Mouse (Mus musculus) CD8-positive naive resting alpha-beta T cell, adult 2 months (primary cell): ENCODE measurements around the gene Sirt6.

Experiments
- DNase-seq, 2 experiments: peaks; one replicate each; pipeline ENCODE4 v3.0.0; 2022; ENCODE audit warnings: low read depth in 2 of 2, low spot score in 2 of 2

The Sirt6 gene

DNA sequence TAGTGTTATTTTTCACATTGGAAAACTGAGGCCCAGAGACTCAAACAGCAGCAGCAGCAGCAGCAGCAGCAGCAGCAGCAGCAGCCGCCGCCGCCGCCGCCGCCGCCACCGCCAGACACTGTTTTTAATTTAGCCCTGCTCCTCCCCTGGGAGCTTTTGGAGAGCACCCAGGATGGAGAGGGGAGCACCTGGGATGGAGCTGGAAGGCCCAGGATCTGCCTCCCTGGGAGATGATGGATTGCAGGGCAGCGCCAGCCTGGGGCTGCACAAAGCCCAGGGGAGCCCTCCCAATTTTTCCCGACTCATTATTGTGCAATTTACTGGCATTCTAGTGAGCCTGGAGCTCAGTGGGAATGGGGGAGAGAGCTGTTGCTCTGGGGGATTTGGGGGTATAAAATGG lies 31.0 kb downstream of the Sirt6 start:
- DNase-seq: no peak

DNA sequence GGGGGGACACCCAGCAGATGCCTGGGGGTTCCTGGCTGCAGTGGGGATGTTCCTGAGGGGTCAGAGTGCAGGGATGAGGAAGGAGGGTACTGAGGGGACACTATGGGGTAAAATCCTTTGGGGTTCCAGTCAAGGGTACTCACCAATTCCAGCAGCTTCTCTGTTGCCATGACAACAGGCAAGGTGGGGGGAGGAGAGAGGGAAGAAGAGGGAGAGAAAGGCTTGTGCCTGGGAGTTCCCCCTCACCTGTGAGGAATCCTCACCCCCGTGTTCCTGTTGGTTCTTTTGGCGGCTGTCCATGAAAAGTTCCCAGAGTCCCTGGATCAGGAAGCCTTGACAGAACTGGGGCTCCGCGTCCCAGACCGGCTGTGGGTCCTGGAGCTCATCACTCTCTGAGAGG lies 32.0 kb downstream of the Sirt6 start:
- DNase-seq: no peak

- no peak for DNase-seq
Measured at GRCm38 (mm10) chr10:81593935-81594334, 33.7 kb downstream of the Sirt6 start.

DNA sequence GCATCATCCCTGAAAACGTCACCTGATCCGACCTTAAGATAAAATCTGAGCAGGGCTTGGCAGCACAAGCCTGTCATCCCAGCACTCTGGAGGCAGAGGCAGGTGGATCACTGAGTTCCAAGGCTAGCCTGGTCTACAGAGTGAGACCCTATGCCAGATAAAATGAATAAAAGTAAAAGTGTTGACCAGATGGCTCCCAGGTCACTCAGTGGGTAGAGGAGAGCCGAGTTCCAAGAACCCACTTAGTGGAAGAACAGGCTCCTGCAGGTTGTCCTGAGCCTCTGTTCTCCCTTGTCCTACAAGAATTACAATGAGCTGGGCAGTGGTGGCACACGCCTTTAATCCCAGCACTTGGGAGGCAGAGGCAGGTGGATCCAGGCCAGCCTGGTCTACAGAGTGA lies 34.4 kb downstream of the Sirt6 start:
- no peak for DNase-seq

GRCm38 (mm10) chr10:81592631-81593030 lies 35.0 kb downstream of the Sirt6 start:
- DNase-seq: no peak

DNA sequence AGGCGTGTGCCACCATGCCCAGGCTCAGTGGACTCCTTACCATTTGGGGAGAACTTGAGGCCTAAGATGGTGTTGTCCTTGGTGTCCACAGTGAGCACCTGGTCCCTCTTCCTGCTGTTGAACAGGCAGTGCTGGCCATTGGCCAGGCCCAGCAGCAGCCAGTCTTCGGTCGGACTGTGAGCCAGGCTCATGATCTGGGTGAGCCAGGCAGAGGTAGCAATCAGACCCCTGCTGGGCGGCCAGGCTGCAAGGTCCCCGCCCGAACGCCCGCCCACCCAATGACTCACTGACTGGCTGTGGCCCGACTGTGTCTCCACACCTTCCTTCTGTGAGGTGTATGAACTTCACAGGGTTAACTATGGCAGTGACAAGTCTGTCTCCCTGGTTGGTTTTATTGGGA lies 35.8 kb downstream of the Sirt6 start:
- no peak for DNase-seq

DNA sequence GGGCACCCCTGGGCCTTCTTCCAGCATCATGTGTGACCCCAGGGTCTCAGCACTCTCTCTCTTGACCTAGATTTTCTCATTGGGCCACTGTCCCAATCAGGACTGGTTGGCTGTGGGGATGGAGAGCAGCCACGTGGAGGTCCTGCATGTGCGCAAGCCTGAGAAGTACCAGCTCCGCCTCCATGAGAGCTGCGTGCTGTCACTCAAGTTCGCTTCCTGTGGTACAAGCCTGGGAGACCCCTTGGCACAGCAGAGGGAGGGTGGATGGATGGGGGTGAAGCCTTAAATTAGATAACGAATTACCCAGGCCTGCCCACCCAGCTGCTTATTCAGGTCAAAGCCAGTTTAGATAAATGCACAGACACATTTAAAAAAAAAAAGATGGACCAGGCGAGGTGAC lies 38.9 kb downstream of the Sirt6 start:
- DNase-seq: no peak

GRCm38 (mm10) chr10:81583347-81583746 lies 44.2 kb downstream of the Sirt6 start:
- DNase-seq: no peak

GRCm38 (mm10) chr10:81580441-81581070 lies 47.0 kb downstream of the Sirt6 start:
- no peak for DNase-seq

GRCm38 (mm10) chr10:81579967-81580366 lies 47.6 kb downstream of the Sirt6 start:
- no peak for DNase-seq

DNA sequence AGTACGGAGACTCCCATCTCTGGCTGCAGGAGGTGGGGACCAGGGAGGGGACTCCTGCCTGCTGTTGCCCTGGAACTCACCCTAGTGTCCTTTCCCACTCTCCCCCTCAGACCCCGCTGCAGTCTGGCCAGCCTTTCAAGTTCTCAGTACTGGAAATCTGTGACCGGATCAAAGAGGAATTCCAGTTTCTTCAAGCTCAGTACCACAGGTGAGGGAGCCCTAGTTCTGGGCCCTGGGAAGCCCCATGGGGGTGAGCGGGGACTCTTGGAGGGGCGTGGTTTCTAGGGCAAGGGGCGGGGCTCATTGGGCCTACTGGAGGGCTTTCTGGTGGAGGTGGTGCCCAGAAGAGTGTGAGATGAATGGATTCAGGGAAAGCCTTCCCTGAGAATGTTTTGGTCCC lies 51.9 kb downstream of the Sirt6 start:
- DNase-seq: peak in 1 of 2 experiments; percentile 25

DNA sequence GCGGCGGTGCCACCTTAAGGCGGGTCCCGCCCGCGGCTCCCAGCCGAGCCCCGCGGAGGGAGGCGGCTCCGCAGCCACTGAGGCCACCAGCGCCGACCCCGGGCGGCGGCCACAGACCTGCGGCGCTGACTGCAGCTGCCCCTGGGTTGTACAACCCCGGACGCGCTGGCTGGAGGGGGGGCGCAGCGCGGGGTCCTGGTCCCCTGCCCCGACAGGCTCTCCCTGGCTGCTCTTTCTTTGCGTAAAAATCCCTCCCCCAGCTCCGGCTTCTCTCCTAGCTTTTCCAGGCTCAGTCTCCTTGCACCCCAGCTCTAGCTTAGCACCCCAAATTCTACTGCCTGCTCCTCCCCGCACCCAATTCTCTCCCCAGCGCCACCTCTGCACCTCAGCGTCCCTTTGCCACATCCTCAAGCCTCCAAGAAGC lies 52.4 kb downstream of the Sirt6 start:
- no peak for DNase-seq

- no peak for DNase-seq
Measured at GRCm38 (mm10) chr10:81574081-81575056, 53.2 kb downstream of the Sirt6 start, which contains the start of gene Tle2. TSS of gene Tle2 (plus strand) at chr10:81574561.

- no peak for DNase-seq
Measured at GRCm38 (mm10) chr10:81572975-81573374, 54.6 kb downstream of the Sirt6 start.

DNA sequence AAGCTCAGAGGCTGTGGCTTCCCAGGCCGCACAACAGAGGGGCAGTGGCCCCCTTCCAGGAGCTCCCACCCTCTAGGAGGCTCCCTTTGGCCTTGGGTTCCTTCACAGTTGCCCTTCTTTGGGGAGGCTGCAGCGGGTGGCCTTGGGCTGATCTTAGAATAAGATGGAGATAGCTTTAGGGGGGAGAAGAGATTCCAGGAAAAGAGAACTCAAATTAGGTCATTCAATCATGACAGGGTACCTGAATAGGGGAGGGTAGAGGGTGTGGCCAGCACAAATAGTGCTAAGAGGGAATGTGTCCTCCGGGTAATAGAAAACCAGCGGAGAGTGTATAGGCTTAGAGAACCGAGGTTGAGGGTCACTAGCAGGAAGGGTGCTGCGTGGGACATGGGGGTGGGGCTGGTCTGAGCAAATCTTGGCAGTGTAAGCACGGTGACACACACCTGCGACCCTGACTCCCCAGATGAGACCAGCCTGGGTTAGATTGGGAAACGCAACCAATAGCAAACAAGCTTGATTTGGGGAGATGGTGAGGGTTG lies 55.4 kb downstream of the Sirt6 start:
- DNase-seq: no peak
